Mouse (Mus musculus): ENCODE results near the gene Prl3b1.

The Prl3b1 gene

GRCm38 (mm10) chr13:27241547-27241946, at the start of gene Prl3b1:
Gene Prl3b1, plus strand, starts transcription at chr13:27241847.
- no peak for DNase-seq (ENCODE audit: low spot score in 2 of 2)

- no peak for DNase-seq (ENCODE audit: low spot score in 2 of 2)
Measured at GRCm38 (mm10) chr13:27196359-27196758, 45.3 kb upstream of the Prl3b1 start, which contains the start of gene Prl3c1. Gene Prl3c1, plus strand, starts transcription at chr13:27196659.

DNA sequence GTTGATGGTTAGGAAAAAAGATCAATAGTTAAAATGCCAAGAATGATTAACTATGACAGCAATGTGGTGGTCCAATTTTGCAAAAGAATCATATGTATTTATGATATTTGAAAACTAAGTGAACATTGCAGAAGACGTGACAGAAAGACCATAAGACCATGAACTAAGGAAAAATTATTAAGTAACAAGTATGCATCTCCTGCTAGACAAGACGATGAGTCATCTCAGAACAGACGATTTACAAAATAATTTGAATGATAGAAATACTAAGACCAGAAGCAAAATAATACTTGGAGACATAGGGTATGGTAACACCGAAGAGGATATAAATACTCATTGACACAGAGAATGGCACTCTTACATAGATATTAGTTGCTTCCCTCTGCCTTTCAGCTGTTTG, 17.5 kb downstream of the Prl3b1 start, which contains the start of gene Prl3a1:
Prl3a1 (plus strand) TSS at position 301 of the 400 bp plus-strand sequence.
- DNase-seq (ENCODE audit: low spot score in 2 of 2), result no peak

Data from cerebellum, postnatal 4 days (tissue).